ENCODE assay signal across 8 mouse cellular contexts in the genomic region with DNA sequence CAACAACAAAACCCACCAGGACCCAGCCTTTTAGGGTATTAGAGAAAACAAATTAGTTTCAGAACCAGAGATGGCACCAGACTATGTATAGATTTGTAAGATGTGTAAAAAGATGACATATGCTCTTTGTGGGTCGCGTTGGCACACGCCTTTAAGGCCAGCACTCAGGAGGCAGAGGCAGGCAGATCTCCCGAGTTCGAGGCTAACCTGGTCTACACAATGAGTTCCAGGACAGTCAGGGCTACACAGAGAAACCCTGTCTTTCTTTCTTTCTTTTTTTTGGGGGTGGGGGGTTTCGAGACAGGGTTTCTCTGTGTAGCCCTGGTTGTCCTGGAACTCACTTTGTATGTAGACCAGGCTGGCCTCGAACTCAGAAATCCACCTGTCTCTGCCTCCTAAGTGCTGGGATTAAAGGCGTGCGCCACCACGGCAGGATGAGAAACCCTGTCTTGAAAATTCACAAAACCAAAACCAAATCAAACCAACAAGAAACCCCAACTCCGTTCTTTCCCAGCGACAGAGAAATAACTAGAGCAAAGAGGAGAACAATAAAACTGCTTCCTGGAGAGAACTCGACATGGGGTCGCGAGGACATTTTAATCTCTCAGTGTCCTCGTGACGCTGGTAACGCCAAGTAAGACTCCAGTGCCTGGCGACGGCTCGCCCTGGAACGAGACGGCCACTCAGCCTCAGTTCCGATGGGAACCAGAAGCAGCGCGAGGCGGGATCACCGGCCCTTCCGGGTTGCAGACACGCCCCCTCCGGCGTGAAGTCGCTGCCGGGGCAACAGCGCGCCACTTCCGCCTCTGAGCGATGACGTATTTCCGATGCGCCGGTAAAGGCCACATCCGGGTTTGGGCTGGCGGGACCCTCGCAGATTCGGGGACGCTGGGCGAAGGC. TPM values are rescaled to one million over a fixed set of nuclear protein-coding genes. Genes with fewer than 3 reads are reported as not detected.
DNase-seq lines count a peak whose midpoint lies in the region; ATAC-seq lines count a peak whose summit lies in the region.

A gene (plus strand): TSS at position 813 of the 900 bp plus-strand sequence.

- ATAC-seq in inflammation-experienced regulatory T-cells, adult 6 months = peak; percentile 69
- peak; percentile 84 for ATAC-seq in megakaryocyte-erythroid progenitor cell, adult 5-6 weeks (replicated peaks; ENCODE audit: low FRiP score, low TSS enrichment, poor library complexity, severe bottlenecking)

- DNase-seq in adrenal gland, adult (ENCODE audit: inconsistent age in 2 of 2, low spot score in 1 of 2) = peak; percentile 97 to 98
- DNase-seq in embryo, embryonic 10.5 days (ENCODE audit: low spot score) = peak; percentile 96
- peak; percentile 96 for DNase-seq in gastrocnemius, postnatal 14 days
- peak; percentile 96 to 99 for DNase-seq in left cerebral cortex, postnatal 10 days (ENCODE audit: extremely low spot score in 1 of 2, low spot score in 2 of 2)
- peak; percentile 97 for DNase-seq in right cerebral cortex, postnatal 25 days
- peak; percentile 93 to 97 for DNase-seq in urinary bladder, postnatal 4 days (ENCODE audit: low spot score in 2 of 2)

- intact Hi-C loops in gastrocnemius, postnatal 14 days (cut with DNase I; ENCODE audit: low total_unique reads) = no loop called here
- intact Hi-C loops in left cerebral cortex, postnatal 10 days (cut with DNase I) = loop anchor here (1.0 to 5.0 kb wide), 2 partner anchors 18 to 98 kb away; a partner anchor contains a TSS

RNA-seq across cellular contexts. Expression of the gene that starts here (rescaled TPM):
- total RNA-seq in gastrocnemius, postnatal 14 days (2021) = 10 to 100 TPM; 12.0 to 13.2 TPM
- polyA plus RNA-seq in inflammation-experienced regulatory T-cells, adult 6 months (2017; shearing (Covaris generic)) = 10 to 100 TPM; 14.7 to 26.1 (median 15.3) TPM
- total RNA-seq in left cerebral cortex, postnatal 10 days (2021) = 10 to 100 TPM; 33.0 to 34.9 TPM
- 32.1 and 33.3 TPM in 2 replicates for total RNA-seq in megakaryocyte-erythroid progenitor cell, adult 5-6 weeks (2014; fragmentation: Nextera tagmentation)
- total RNA-seq in megakaryocyte-erythroid progenitor cell, adult 5-6 weeks (2017) = 14.7 and 22.6 TPM in 2 replicates

Comparison
In these comparisons a context has a peak if more than half of its experiments do, and no peak if none do; other contexts are left out.
1. Peak in every context shown above with its lines: DNase-seq and ATAC-seq.